Mouse (Mus musculus): Measurements from ENCODE around the gene Trpc4ap. TPM values are rescaled to one million over a fixed set of nuclear protein-coding genes. Genes with fewer than 3 reads are reported as not detected.

The Trpc4ap gene
- polyA plus RNA-seq, 1 experiment: 70.5 TPM

GRCm38 (mm10) chr2:155681874-155682273, 10.3 kb downstream of the Trpc4ap start:
- Histone ChIP-seq H3K36me3 (ENCODE audit: control insufficient read depth, insufficient read depth) (peaks cover 15% of the 10 kb centered on the region), H3K27me3 (ENCODE audit: control insufficient read depth, insufficient read depth, insufficient read length) (no peaks in the 10 kb centered on the region), H3K79me2 (ENCODE audit: control insufficient read depth, insufficient read depth) (peaks cover 99% of the 10 kb centered on the region), H3K79me3 (ENCODE audit: low read depth) (peaks cover 90% of the 10 kb centered on the region), H3K4me3 (ENCODE audit: insufficient read depth, poor library complexity, severe bottlenecking) (no peak overlapping the region), H3ac (ENCODE audit: control insufficient read depth, insufficient read length, low read depth) (no peak overlapping the region)
- no peak for TF ChIP-seq MAX (IDR thresholded peaks at IDR 0.05)
- TF ChIP-seq USF1 (IDR thresholded peaks at IDR 0.05; ENCODE audit: low read depth): no peak
- TF ChIP-seq MYOG (IDR thresholded peaks at IDR 0.05; ENCODE audit: control insufficient read depth, extremely low read depth, insufficient read length): no peak
- TF ChIP-seq MYOD1 (IDR thresholded peaks at IDR 0.05; ENCODE audit: control insufficient read depth, insufficient read length, low read depth): no peak
- TF ChIP-seq CEBPB (IDR thresholded peaks at IDR 0.05; ENCODE audit: low read depth): no peak
- TF ChIP-seq FOSL1 (IDR thresholded peaks at IDR 0.05; ENCODE audit: insufficient read depth, low read length, poor library complexity, severe bottlenecking): no peak
- no peak for TF ChIP-seq CTCF (IDR thresholded peaks at IDR 0.05; ENCODE audit: control insufficient read depth, insufficient read depth, insufficient read length)

DNA sequence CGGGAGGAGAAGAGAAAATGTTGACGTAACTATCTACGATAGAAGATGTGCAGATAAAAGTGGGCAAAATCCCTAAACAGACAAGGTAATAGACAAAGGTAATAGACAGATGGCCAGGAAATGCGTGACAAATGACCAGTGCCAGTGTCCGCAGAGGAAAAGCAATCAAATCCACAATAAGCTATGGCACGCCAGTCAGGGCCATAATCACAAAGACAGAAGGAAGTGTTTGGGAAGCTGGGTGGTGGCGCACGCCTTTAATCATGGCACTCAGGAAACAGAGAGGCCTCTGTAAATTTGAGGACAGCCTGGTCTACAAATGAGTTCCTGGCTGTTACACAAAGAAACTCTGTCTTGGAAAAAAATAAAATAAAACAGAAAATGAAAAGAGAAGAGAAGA, 11.0 kb downstream of the Trpc4ap start:
- Histone ChIP-seq H3K36me3 (ENCODE audit: control insufficient read depth, insufficient read depth) (peaks cover 8% of the 10 kb centered on the region), H3K79me3 (ENCODE audit: low read depth) (peaks cover 90% of the 10 kb centered on the region)
- TF ChIP-seq CTCF (IDR thresholded peaks at IDR 0.05; ENCODE audit: control insufficient read depth, insufficient read depth, insufficient read length) (no peak), MAX (IDR thresholded peaks at IDR 0.05) (no peak), MYOD1 (IDR thresholded peaks at IDR 0.05; ENCODE audit: control insufficient read depth, insufficient read length, low read depth) (no peak), USF1 (IDR thresholded peaks at IDR 0.05; ENCODE audit: low read depth) (no peak), MYOG (IDR thresholded peaks at IDR 0.05; ENCODE audit: control insufficient read depth, extremely low read depth, insufficient read length) (no peak), FOSL1 (IDR thresholded peaks at IDR 0.05; ENCODE audit: insufficient read depth, low read length, poor library complexity, severe bottlenecking) (no peak), CEBPB (IDR thresholded peaks at IDR 0.05; ENCODE audit: low read depth) (no peak)

GRCm38 (mm10) chr2:155680591-155680990, 11.6 kb downstream of the Trpc4ap start:
- TF ChIP-seq CEBPB (IDR thresholded peaks at IDR 0.05; ENCODE audit: low read depth) (no peak), MYOG (IDR thresholded peaks at IDR 0.05; ENCODE audit: control insufficient read depth, extremely low read depth, insufficient read length) (no peak), MAX (IDR thresholded peaks at IDR 0.05) (no peak), MYOD1 (IDR thresholded peaks at IDR 0.05; ENCODE audit: control insufficient read depth, insufficient read length, low read depth) (no peak), FOSL1 (IDR thresholded peaks at IDR 0.05; ENCODE audit: insufficient read depth, low read length, poor library complexity, severe bottlenecking) (no peak), USF1 (IDR thresholded peaks at IDR 0.05; ENCODE audit: low read depth) (no peak), CTCF (IDR thresholded peaks at IDR 0.05; ENCODE audit: control insufficient read depth, insufficient read depth, insufficient read length) (no peak)
- Histone ChIP-seq H3K4me3 (ENCODE audit: insufficient read depth, poor library complexity, severe bottlenecking) (no peak overlapping the region), H3K79me2 (ENCODE audit: control insufficient read depth, insufficient read depth) (peaks cover 99% of the 10 kb centered on the region), H3K79me3 (ENCODE audit: low read depth) (peaks cover 90% of the 10 kb centered on the region), H3K27me3 (ENCODE audit: control insufficient read depth, insufficient read depth, insufficient read length) (no peaks in the 10 kb centered on the region), H3K36me3 (ENCODE audit: control insufficient read depth, insufficient read depth) (peaks cover 7% of the 10 kb centered on the region), H3ac (ENCODE audit: control insufficient read depth, insufficient read length, low read depth) (no peak overlapping the region)

More for the DNA sequence above, 11.0 kb downstream of the Trpc4ap start:
- no peaks in the 10 kb centered on the region for H3K27me3 ChIP-seq (ENCODE audit: control insufficient read depth, insufficient read depth, insufficient read length)
- no peak overlapping the region for H3ac ChIP-seq (ENCODE audit: control insufficient read depth, insufficient read length, low read depth)
- H3K79me2 ChIP-seq (ENCODE audit: control insufficient read depth, insufficient read depth): peaks cover 99% of the 10 kb centered on the region
- no peak overlapping the region for H3K4me3 ChIP-seq (ENCODE audit: insufficient read depth, poor library complexity, severe bottlenecking)

DNA sequence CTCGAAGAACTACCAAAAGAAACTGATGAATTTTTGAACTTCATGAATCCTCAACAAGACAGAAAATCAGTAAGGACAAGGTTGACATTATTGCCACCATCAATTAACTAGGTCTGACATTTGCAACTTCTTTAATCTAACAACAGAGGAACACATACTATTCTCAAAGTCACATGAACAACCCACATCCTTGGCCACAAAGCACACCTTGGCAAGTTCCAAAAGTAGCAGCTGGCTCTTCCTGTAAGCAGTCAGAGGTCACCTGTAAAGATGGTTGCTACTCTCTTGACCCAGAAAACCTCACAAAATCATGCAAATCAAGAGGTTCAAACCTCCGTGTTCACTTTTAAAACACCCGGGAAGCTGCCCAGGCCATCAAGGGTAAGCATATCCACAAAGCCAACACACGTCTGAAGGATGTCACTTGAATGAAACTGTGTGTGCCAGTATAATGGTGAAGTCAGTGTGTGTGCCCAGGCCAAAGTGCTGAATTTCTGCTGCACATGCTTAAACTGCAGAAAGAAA, 12.5 kb downstream of the Trpc4ap start:
- peaks cover 100% of the 10 kb centered on the region for H3K79me2 ChIP-seq (ENCODE audit: control insufficient read depth, insufficient read depth)
- H3ac ChIP-seq (ENCODE audit: control insufficient read depth, insufficient read length, low read depth): no peak overlapping the region
- TF ChIP-seq MYOD1 (IDR thresholded peaks at IDR 0.05; ENCODE audit: control insufficient read depth, insufficient read length, low read depth) (no peak), CTCF (IDR thresholded peaks at IDR 0.05; ENCODE audit: control insufficient read depth, insufficient read depth, insufficient read length) (no peak), MAX (IDR thresholded peaks at IDR 0.05) (no peak), FOSL1 (IDR thresholded peaks at IDR 0.05; ENCODE audit: insufficient read depth, low read length, poor library complexity, severe bottlenecking) (no peak), USF1 (IDR thresholded peaks at IDR 0.05; ENCODE audit: low read depth) (no peak), CEBPB (IDR thresholded peaks at IDR 0.05; ENCODE audit: low read depth) (no peak), MYOG (IDR thresholded peaks at IDR 0.05; ENCODE audit: control insufficient read depth, extremely low read depth, insufficient read length) (no peak)
- H3K36me3 ChIP-seq (ENCODE audit: control insufficient read depth, insufficient read depth): peaks cover 7% of the 10 kb centered on the region
- H3K27me3 ChIP-seq (ENCODE audit: control insufficient read depth, insufficient read depth, insufficient read length): no peaks in the 10 kb centered on the region
- H3K4me3 ChIP-seq (ENCODE audit: insufficient read depth, poor library complexity, severe bottlenecking): no peak overlapping the region
- H3K79me3 ChIP-seq (ENCODE audit: low read depth): peaks cover 90% of the 10 kb centered on the region

- Histone ChIP-seq H3ac (ENCODE audit: control insufficient read depth, insufficient read length, low read depth) (no peak overlapping the region), H3K4me3 (ENCODE audit: insufficient read depth, poor library complexity, severe bottlenecking) (no peak overlapping the region), H3K79me2 (ENCODE audit: control insufficient read depth, insufficient read depth) (peaks cover 77% of the 10 kb centered on the region), H3K36me3 (ENCODE audit: control insufficient read depth, insufficient read depth) (peaks cover 22% of the 10 kb centered on the region), H3K79me3 (ENCODE audit: low read depth) (peaks cover 63% of the 10 kb centered on the region), H3K27me3 (ENCODE audit: control insufficient read depth, insufficient read depth, insufficient read length) (no peaks in the 10 kb centered on the region)
- no peak for TF ChIP-seq CTCF (IDR thresholded peaks at IDR 0.05; ENCODE audit: control insufficient read depth, insufficient read depth, insufficient read length)
Measured at GRCm38 (mm10) chr2:155675118-155675517, 17.1 kb downstream of the Trpc4ap start.

- Histone ChIP-seq H3K79me2 (ENCODE audit: control insufficient read depth, insufficient read depth) (peaks cover 61% of the 10 kb centered on the region), H3K79me3 (ENCODE audit: low read depth) (peaks cover 48% of the 10 kb centered on the region), H3K36me3 (ENCODE audit: control insufficient read depth, insufficient read depth) (peaks cover 22% of the 10 kb centered on the region), H3K27me3 (ENCODE audit: control insufficient read depth, insufficient read depth, insufficient read length) (no peaks in the 10 kb centered on the region), H3K4me3 (ENCODE audit: insufficient read depth, poor library complexity, severe bottlenecking) (no peak overlapping the region), H3ac (ENCODE audit: control insufficient read depth, insufficient read length, low read depth) (no peak overlapping the region)
- no peak for TF ChIP-seq CEBPB (IDR thresholded peaks at IDR 0.05; ENCODE audit: low read depth)
- no peak for TF ChIP-seq CTCF (IDR thresholded peaks at IDR 0.05; ENCODE audit: control insufficient read depth, insufficient read depth, insufficient read length)
- no peak for TF ChIP-seq MYOG (IDR thresholded peaks at IDR 0.05; ENCODE audit: control insufficient read depth, extremely low read depth, insufficient read length)
Measured at GRCm38 (mm10) chr2:155673546-155673945, 18.6 kb downstream of the Trpc4ap start.
